Mouse (Mus musculus) neural tube, embryonic 12.5 days (tissue): ENCODE measurements around the gene Rasal2. TPM values are rescaled to one million over a fixed set of nuclear protein-coding genes. Genes with fewer than 3 reads are reported as not detected.

Source experiments
- ATAC-seq: fragments of 200-750 bp; cut with Nextera tagmentation; 2 replicates; pipeline ENCODE4 v1.8.0; 2017; ENCODE audit warnings: low read depth, mild to moderate bottlenecking, moderate TSS enrichment, moderate library complexity; ENCODE audit not compliant: low FRiP score
- H3K27ac ChIP-seq: fragments of 300-500 bp; sonication (generic); 2 replicates; pipeline ENCODE4 v1.5.1; 2016
- H3K27me3 ChIP-seq: fragments of 300-500 bp; sonication (generic); replicated peaks from 2 replicates; pipeline ENCODE4 v1.6.1; 2016; ENCODE audit warnings: mild to moderate bottlenecking
- H3K36me3 ChIP-seq: fragments of 300-500 bp; sonication (generic); 2 replicates; pipeline ENCODE4 v1.6.1; 2016; ENCODE audit warnings: mild to moderate bottlenecking
- H3K4me1 ChIP-seq: fragments of 300-500 bp; sonication (generic); 2 replicates; pipeline ENCODE4 v1.6.1; 2016
- H3K4me2 ChIP-seq: fragments of 300-500 bp; sonication (generic); replicated peaks from 2 replicates; pipeline ENCODE4 v1.6.1; 2016; ENCODE audit warnings: mild to moderate bottlenecking
- H3K4me3 ChIP-seq: fragments of 300-500 bp; sonication (generic); 2 replicates; pipeline ENCODE4 v1.5.1; 2016
- H3K9ac ChIP-seq: fragments of 300-500 bp; sonication (generic); 2 replicates; pipeline ENCODE4 v1.6.1; 2016; ENCODE audit warnings: mild to moderate bottlenecking
- H3K9me3 ChIP-seq: fragments of 300-500 bp; sonication (generic); 2 replicates; pipeline ENCODE4 v1.6.1; 2016; ENCODE audit warnings: mild to moderate bottlenecking
- WGBS: fragments of 180-500 bp; shearing (Covaris S2); methylation state at CpG from one replicate; pipeline ENCODE4 v1.1.7; 2016; 5-methylcytosine and 5-hydroxymethylcytosine counted together
- polyA plus RNA-seq: library from polyadenylated mRNA; unstranded; fragments of >200 nt; fragmentation: Nextera tagmentation; extraction: Ambion mirVana; gene quantifications from 2 replicates; pipeline ENCODE4 v1.2.1, GENCODE M21; 2016

Rasal2 gene
- polyA plus RNA-seq, 1 experiment from 2014 or later: 32.3 TPM

DNA sequence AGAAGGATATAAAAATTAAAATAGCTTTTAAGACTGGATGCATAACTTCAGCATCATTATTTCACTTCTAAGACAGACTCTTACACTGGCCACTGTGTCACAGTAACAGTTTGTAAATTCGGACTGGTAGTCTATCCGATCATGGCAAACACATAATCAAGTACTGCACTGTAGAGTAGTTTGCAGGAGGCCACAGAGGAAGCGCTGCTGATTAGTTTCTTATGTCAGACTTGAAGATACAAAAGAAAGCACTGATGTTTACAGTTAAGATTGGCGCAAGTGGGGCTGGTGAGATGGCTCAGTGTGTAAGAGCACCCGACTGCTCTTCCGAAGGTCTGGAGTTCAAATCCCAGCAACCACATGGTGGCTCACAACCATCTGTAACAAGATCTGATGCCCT lies 187.4 kb downstream of the Rasal2 start:
- WGBS: 93% methylated on average over 6 of the region's 6 CpGs

DNA sequence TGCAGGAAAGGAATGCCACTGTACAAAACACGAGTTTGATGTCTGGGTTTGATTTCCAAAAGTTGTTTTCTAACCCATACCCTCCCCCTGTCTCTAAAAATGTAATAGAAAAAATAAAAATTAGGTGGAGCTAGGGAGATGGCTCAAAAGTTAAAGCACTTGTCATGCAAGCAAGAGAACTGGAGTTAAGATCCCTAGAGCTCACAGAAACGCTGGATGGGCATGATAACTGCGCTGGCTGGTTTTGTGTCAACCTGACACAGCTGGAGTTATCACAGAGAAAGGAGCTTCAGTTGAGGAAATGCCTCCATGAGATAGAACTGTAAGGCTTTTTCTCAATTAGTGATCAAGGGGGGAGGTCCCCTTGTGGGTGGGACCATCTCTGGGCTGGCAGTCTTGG lies 191.5 kb downstream of the Rasal2 start:
- H3K9me3 ChIP-seq: no peaks in the 10 kb centered on the region
- ATAC-seq: no peak
- H3K4me3 ChIP-seq: no peak overlapping the region
- no peak overlapping the region for H3K4me2 ChIP-seq
- WGBS: 93% methylated on average over 3 of the region's 3 CpGs
- no peak overlapping the region for H3K9ac ChIP-seq
- no peaks in the 10 kb centered on the region for H3K4me1 ChIP-seq
- no peak overlapping the region for H3K27ac ChIP-seq
- H3K36me3 ChIP-seq: no peaks in the 10 kb centered on the region
- H3K27me3 ChIP-seq: no peaks in the 10 kb centered on the region

More for the DNA sequence above, 187.4 kb downstream of the Rasal2 start:
- ATAC-seq: no peak
- Histone ChIP-seq H3K27ac (no peak overlapping the region), H3K27me3 (no peaks in the 10 kb centered on the region), H3K36me3 (no peaks in the 10 kb centered on the region), H3K4me1 (no peaks in the 10 kb centered on the region), H3K9me3 (no peaks in the 10 kb centered on the region), H3K9ac (no peak overlapping the region), H3K4me3 (no peak overlapping the region), H3K4me2 (no peak overlapping the region)

DNA sequence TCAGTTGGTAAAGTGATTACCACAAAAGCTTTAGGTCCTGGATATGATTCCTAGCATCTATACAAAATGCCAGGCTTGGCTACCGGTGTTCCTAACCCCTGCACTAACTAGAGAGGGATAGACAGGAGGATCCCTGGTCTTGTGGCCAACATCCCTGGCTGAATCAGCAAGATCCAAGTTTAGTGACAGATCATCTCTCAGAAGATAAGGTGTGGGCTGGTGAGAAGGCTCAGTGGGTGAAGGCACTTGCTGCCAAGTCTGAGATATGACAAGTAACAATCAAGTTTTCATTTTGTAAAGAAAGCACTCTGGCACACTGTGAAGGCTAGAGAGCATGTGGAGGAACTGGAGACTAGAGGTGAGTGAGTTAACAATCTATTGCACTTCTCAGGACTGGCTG lies 191.9 kb downstream of the Rasal2 start:
- Histone ChIP-seq H3K36me3 (no peaks in the 10 kb centered on the region), H3K9me3 (no peaks in the 10 kb centered on the region), H3K9ac (no peak overlapping the region), H3K4me1 (no peaks in the 10 kb centered on the region), H3K4me3 (no peak overlapping the region), H3K27me3 (no peaks in the 10 kb centered on the region), H3K27ac (no peak overlapping the region), H3K4me2 (no peak overlapping the region)
- 92% methylated on average over 1 of the region's 1 CpGs for WGBS
- no peak for ATAC-seq

DNA sequence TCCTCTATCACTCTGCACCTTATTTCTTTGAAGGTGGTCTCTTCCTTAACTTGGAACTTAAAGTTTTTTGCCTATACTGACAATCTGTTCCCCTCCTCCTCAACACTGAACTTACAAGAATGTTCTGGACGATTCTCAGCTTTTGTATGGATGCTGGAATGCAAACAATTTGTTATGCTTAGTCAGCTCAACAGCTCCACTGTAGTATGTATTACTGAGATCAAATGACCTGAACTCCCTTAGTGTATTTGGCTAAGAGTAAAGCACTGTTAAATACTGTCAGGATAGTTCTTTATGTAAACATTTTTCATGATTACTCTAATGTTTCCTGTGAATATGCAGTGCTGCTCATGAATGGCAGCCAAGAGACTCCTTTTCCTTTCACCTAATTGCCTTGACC lies 203.6 kb downstream of the Rasal2 start:
- 29% methylated on average over 1 of the region's 1 CpGs for WGBS
- H3K27ac ChIP-seq: no peak overlapping the region
- no peaks in the 10 kb centered on the region for H3K27me3 ChIP-seq

DNA sequence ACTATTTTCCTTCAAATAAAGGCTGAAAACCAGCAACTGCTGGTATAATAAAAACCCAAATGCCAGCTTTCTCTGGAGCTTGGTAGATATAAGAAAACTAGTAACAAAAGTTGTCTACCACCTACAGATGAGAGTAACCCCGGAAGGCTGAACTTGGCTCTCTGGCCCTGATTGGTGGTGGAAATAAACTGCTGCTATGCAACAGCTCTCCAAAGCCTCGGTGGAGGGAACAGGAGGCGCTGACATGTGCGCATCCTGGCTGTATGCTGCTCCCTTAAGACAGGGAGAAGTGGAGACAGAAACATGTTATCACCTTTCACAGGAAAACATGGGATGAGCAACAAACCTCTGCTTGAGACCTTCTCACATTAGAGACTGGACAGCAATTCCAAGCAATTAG lies 206.7 kb downstream of the Rasal2 start:
- H3K9ac ChIP-seq: no peak overlapping the region
- no peaks in the 10 kb centered on the region for H3K36me3 ChIP-seq
- ATAC-seq: no peak
- no peak overlapping the region for H3K27ac ChIP-seq
- no peaks in the 10 kb centered on the region for H3K4me1 ChIP-seq
- H3K4me2 ChIP-seq: no peak overlapping the region
- no peaks in the 10 kb centered on the region for H3K27me3 ChIP-seq
- no peaks in the 10 kb centered on the region for H3K9me3 ChIP-seq
- H3K4me3 ChIP-seq: no peak overlapping the region
- WGBS: 70% methylated on average over 4 of the region's 4 CpGs

More for the DNA sequence above, 203.6 kb downstream of the Rasal2 start:
- H3K36me3 ChIP-seq: no peaks in the 10 kb centered on the region
- no peak for ATAC-seq
- H3K4me2 ChIP-seq: no peak overlapping the region
- no peak overlapping the region for H3K9ac ChIP-seq
- H3K4me1 ChIP-seq: no peaks in the 10 kb centered on the region
- H3K4me3 ChIP-seq: no peak overlapping the region
- H3K9me3 ChIP-seq: peaks cover 4% of the 10 kb centered on the region; the same call in 1 of the 2 replicates

DNA sequence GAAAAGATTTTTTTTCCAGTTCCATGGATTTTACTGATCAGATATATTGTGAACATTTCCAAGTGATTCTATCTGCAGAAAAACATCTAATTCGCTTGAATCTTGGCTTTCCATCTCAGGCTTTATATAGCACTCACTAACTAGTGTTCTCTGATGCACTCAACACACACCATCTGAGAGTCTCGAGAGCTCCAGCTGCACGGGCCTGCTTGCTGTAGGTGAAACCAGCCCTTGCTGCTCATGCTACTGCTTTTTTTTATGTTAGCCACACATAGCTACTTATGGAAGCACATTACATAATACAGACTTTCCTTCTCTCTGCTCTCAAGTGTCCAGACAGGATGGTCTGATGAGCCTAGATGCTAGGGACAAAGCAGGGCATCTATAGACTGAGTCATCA lies 229.4 kb downstream of the Rasal2 start:
- 61% methylated on average over 3 of the region's 3 CpGs for WGBS
- no peak for ATAC-seq
- H3K9me3 ChIP-seq: no peaks in the 10 kb centered on the region
- H3K4me3 ChIP-seq: no peak overlapping the region
- H3K27ac ChIP-seq: no peak overlapping the region
- 0 out of 2 replicates have a peak, but pooled peaks cover 2% of the 10 kb centered on the region for H3K4me1 ChIP-seq
- H3K4me2 ChIP-seq: no peak overlapping the region
- H3K27me3 ChIP-seq: no peaks in the 10 kb centered on the region
- H3K9ac ChIP-seq: no peak overlapping the region
- H3K36me3 ChIP-seq: no peaks in the 10 kb centered on the region

DNA sequence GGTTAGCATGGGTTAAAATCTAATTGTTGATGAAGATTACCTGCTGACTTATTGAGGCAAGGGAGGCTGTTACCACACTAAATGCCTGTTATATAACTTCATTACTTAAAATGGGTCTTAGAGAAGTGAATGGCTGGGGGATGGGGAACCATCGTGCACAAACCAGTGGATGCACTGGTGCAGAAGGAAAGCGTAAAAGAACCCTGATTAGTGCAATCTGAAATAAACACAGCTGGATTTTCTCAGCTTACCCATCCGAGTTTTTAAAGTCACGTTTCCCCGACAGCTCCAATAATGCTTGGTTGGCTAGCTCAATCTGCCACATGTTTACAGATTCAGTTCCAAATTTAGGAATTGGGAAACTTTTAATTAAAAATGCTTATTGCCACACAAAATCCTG lies 230.0 kb downstream of the Rasal2 start:
- no peaks in the 10 kb centered on the region for H3K36me3 ChIP-seq
- WGBS: 23% methylated on average over 5 of the region's 5 CpGs
- no peak overlapping the region for H3K4me2 ChIP-seq
- ATAC-seq: no peak
- no peak overlapping the region for H3K4me3 ChIP-seq
- no peak overlapping the region for H3K27ac ChIP-seq
- no peaks in the 10 kb centered on the region for H3K27me3 ChIP-seq
- no peak overlapping the region for H3K9ac ChIP-seq
- 0 out of 2 replicates have a peak, but pooled peaks cover 2% of the 10 kb centered on the region for H3K4me1 ChIP-seq
- no peaks in the 10 kb centered on the region for H3K9me3 ChIP-seq

DNA sequence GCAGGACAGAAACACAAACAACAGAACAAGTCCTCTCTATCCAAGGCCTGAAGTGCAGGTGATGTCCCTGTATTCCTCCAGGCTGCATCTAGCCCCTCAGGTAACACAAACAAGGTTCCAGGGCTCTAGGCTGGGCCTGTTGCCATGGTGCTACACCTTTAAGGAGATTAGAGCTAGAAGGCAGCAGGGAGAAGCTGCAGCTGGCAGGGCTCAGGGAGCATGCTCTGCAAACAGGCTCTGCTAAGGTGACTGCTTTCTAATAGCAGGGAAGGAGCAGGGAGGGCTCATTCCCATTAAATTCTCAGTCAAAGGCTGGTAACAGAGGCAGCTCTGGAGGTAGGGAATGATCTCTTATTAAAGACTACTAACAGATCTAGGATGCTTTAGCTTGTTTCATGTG lies 231.3 kb downstream of the Rasal2 start:
- no peak for ATAC-seq
- H3K36me3 ChIP-seq: peaks cover 3% of the 10 kb centered on the region; the same call in 1 of the 2 replicates
- no peaks in the 10 kb centered on the region for H3K9me3 ChIP-seq
- H3K4me1 ChIP-seq: 0 out of 2 replicates have a peak, but pooled peaks cover 2% of the 10 kb centered on the region
- no peaks in the 10 kb centered on the region for H3K27me3 ChIP-seq
- H3K9ac ChIP-seq: no peak overlapping the region
- no peak overlapping the region for H3K4me2 ChIP-seq
- H3K4me3 ChIP-seq: no peak overlapping the region
- no peak overlapping the region for H3K27ac ChIP-seq

DNA sequence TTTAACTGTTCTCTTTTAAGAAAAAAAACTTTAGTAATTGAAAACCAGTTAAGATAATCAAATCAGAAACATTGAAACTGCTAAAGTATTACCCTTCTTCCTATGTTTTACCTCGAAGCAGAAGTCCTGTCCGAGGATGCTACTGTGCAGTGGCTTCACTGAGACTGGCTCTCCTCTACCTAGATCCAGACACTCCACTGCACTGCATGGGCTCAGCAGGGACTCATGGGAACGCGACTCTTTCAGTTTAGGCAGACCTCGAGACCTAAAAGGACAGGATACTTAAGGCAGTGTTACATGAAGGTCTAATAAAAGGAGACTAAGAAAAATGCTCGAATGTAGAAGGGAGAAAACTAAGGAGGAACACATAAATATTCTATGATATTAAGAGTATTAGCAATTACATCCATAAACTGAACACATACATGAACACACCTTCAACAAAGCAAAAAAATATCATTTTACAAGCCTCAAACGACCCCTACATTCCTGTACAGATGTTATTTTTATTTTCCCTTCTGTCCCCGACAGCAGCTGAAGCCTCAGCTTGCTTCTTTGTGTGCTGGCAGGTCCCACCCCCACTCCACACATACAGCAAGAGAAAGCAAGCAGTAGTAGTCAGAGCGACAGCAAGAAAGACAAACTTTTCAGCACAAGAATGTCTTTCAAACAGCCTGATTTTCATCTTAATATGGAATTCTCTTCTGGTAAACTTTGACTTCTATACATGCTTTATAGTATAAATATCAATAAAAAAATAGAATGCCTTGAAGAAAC lies 233.2 kb downstream of the Rasal2 start:
- H3K4me1 ChIP-seq: 0 out of 2 replicates have a peak, but pooled peaks cover 2% of the 10 kb centered on the region
- no peak overlapping the region for H3K27ac ChIP-seq
- peaks cover 10% of the 10 kb centered on the region for H3K36me3 ChIP-seq
- 44% methylated on average over 9 of the region's 9 CpGs for WGBS
- ATAC-seq: no peak
- no peak overlapping the region; the same call in 1 of the 2 replicates for H3K4me2 ChIP-seq
- H3K27me3 ChIP-seq: no peaks in the 10 kb centered on the region
- H3K9ac ChIP-seq: no peak overlapping the region
- H3K4me3 ChIP-seq: no peak overlapping the region
- H3K9me3 ChIP-seq: no peaks in the 10 kb centered on the region

DNA sequence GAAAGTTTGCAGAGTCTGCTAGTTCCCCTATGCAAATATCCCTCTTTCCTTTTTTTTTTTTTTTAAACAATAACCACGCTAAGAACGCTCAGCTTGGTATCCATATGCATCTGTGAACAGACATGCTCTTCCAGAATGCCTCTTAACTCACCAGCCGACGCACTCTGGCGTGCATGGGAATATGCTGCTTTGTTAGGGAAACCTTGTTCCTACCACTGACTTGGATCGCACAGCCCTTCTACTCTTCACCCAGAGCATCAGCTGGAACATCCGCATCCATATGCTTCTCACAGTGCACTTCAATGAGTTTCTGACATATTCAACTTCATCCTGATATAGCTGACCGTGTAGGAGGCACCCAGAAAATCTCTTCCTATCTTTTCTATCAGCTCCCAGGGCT lies 243.1 kb downstream of the Rasal2 start:
- H3K27me3 ChIP-seq: no peaks in the 10 kb centered on the region
- 89% methylated on average over 8 of the region's 8 CpGs for WGBS
- ATAC-seq: no peak
- H3K4me1 ChIP-seq: no peaks in the 10 kb centered on the region
- H3K4me2 ChIP-seq: no peak overlapping the region
- no peak overlapping the region for H3K4me3 ChIP-seq
- H3K27ac ChIP-seq: no peak overlapping the region
- peaks cover 6% of the 10 kb centered on the region; the same call in 1 of the 2 replicates for H3K36me3 ChIP-seq
- H3K9ac ChIP-seq: no peak overlapping the region
- no peaks in the 10 kb centered on the region for H3K9me3 ChIP-seq

DNA sequence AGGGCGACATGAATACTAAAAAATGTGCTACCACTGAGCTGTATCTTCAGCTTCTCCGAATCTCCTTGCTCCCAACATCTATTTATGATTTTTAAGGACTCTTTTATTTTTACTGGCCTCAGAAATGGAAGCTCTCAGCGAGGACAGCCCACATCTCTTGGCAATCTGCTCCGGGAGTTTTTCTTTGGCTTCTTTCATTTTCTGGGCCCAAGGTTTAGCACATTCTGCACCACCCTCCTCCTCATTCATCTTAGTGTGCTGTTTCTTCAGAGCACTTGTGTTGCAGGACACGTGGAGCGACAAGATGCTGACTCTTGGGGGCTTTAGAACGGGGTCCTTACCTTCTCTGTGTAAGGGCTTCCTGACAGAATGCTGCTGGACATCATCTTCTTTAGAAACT lies 243.5 kb downstream of the Rasal2 start:
- no peaks in the 10 kb centered on the region for H3K27me3 ChIP-seq
- no peak overlapping the region for H3K4me3 ChIP-seq
- H3K9me3 ChIP-seq: no peaks in the 10 kb centered on the region
- no peak overlapping the region for H3K27ac ChIP-seq
- H3K36me3 ChIP-seq: peaks cover 6% of the 10 kb centered on the region; the same call in 1 of the 2 replicates
- H3K4me1 ChIP-seq: no peaks in the 10 kb centered on the region
- ATAC-seq: no peak
- 90% methylated on average over 7 of the region's 7 CpGs for WGBS
- no peak overlapping the region for H3K9ac ChIP-seq
- H3K4me2 ChIP-seq: no peak overlapping the region

DNA sequence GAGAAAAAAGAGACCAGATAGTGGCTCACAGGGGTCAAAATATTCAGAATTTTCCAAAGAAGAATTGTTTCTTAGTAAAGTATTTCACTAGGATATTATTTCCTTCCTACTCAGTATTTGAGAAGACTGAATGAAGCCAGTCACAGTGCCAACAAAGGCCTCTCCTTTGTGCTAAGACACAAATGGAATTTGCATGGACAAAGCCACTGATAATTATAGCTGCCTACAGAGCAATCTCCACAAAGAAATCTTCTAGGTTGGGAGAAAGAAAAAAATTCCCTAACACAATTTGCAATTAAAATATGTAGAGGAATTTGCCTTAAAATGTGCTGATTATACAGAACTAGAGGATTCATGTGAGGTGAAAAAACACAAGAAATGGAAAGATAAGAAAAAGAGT lies 258.6 kb downstream of the Rasal2 start:
- Histone ChIP-seq H3K9me3 (no peaks in the 10 kb centered on the region), H3K27ac (no peak overlapping the region), H3K36me3 (peaks cover 16% of the 10 kb centered on the region), H3K27me3 (no peaks in the 10 kb centered on the region), H3K4me3 (no peak overlapping the region), H3K4me2 (no peak overlapping the region), H3K9ac (no peak overlapping the region), H3K4me1 (no peaks in the 10 kb centered on the region)
- no peak for ATAC-seq

DNA sequence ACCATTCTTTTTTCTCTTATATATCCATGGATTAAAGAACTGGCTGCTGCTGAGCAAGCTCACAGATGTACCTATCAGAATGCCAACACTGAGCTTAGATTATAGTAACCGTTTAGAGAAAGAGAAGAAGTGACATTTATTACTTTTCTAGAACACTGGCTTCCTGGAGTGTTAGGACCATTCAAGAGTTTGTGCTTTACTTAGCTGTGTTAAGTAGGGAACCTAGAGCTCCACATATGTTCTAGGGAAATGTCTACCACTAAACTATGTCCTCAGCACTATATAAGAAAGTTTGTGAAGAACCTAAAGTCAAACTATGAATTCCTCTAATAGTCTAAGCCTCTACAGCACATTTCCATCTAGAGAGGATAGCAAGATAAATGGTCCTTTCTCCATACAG lies 262.3 kb downstream of the Rasal2 start:
- no peak overlapping the region for H3K4me2 ChIP-seq
- H3K27me3 ChIP-seq: no peaks in the 10 kb centered on the region
- H3K9me3 ChIP-seq: no peaks in the 10 kb centered on the region
- no peak overlapping the region for H3K4me3 ChIP-seq
- H3K4me1 ChIP-seq: no peaks in the 10 kb centered on the region
- no peak overlapping the region for H3K27ac ChIP-seq
- WGBS: 74% methylated on average over 1 of the region's 1 CpGs
- no peak for ATAC-seq
- no peak overlapping the region for H3K9ac ChIP-seq
- peaks cover 9% of the 10 kb centered on the region; the same call in 1 of the 2 replicates for H3K36me3 ChIP-seq
